Mouse (Mus musculus): ENCODE results near the gene Rai14.

GRCm38 (mm10) chr15:10700891-10701466 lies 13.4 kb downstream of the Rai14 start:
- no peak for TF ChIP-seq CTCF (IDR thresholded peaks at IDR 0.05; ENCODE audit: borderline replicate concordance, extremely low read depth, insufficient read depth, insufficient read length)
- no peak for TF ChIP-seq POLR2A (IDR thresholded peaks at IDR 0.05; ENCODE audit: borderline replicate concordance, extremely low read depth, insufficient read depth, insufficient read length, poor library complexity, severe bottlenecking)
